Mouse (Mus musculus): ENCODE data around the gene Btk. TPM values are rescaled to one million over a fixed set of nuclear protein-coding genes. Genes with fewer than 3 reads are reported as not detected.

Btk gene
- total RNA-seq, 2 experiments from 2014 or later, result 1.1 TPM

DNA sequence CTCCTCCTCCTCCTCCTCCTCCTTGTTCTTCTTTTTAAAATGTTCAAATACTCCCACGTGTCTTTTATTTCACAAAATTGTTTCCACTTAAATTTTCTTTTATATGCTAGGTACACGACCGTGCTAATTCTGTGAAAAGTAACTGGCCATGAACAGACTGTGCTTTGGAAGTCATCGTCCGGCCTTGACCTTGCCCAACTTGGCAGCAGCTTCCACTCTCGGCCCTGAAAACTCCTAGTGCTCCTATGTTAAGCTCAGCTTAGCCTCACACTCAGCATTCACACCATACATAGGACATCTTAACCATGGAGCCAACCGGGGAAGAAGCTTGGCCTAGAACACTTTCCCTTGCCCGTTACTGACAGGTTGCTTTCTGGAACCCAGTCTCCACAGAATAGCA lies 82.7 kb downstream of the Btk start:
- DNase-seq (ENCODE audit: low spot score in 2 of 2), result no peak

More for the DNA sequence above, 82.7 kb downstream of the Btk start:
- intact Hi-C loops (cut with DNase I), result no loop called here

Other genes with a start within 250 kb of the Btk start
- gene Drp2, start 179.0 kb downstream of the Btk start, total RNA-seq (2021), result 10 to 100 TPM; 53.0 to 66.3 TPM
- gene Taf7l, start 107.1 kb downstream of the Btk start, total RNA-seq (2021), result under 1 TPM in 1 of 2 experiments, not detected in 1; 0.45 TPM
- 10 to 100 TPM; 16.6 to 18.4 TPM for gene Timm8a1, start 41.7 kb downstream of the Btk start, total RNA-seq (2021)
- 100 to 1,000 TPM; 102 to 120 TPM for gene Rpl36a, start 2.1 kb upstream of the Btk start, total RNA-seq (2021)
- gene Gla, start 17.6 kb upstream of the Btk start, total RNA-seq (2021), result 10 to 100 TPM; 11.0 TPM
- gene Hnrnph2, start 17.6 kb upstream of the Btk start, total RNA-seq (2021), result 100 to 1,000 TPM; 154 to 156 TPM
- 10 to 100 TPM; 36.3 to 36.4 TPM for gene Armcx4, start 102.9 kb upstream of the Btk start, total RNA-seq (2021)
- 10 to 100 TPM; 60.3 to 74.8 TPM for gene Armcx1, start 134.4 kb upstream of the Btk start, total RNA-seq (2021)
- 1 to 10 TPM; 4.3 to 5.4 TPM for gene Armcx6, start 167.8 kb upstream of the Btk start, total RNA-seq (2021)
- 10 to 100 TPM; 69.0 to 80.1 TPM for gene Armcx3, start 173.0 kb upstream of the Btk start, total RNA-seq (2021)
- gene Armcx2, start 225.7 kb upstream of the Btk start, total RNA-seq (2021), result 10 to 100 TPM; 79.1 to 79.8 TPM

All from left cerebral cortex, postnatal 36 days (tissue).